Mouse (Mus musculus): ENCODE results near the gene 4931429L15Rik. TPM values are rescaled to one million over a fixed set of nuclear protein-coding genes. Genes with fewer than 3 reads are reported as not detected.

The 4931429L15Rik gene
- polyA plus RNA-seq, 1 experiment from 2014 or later: not detected

GRCm38 (mm10) chr9:46298381-46298780 is 21.4 kb downstream of the 4931429L15Rik start:
- no peak overlapping the region for H3K27ac ChIP-seq (ENCODE audit: poor library complexity, severe bottlenecking)
- H3K36me3 ChIP-seq: peaks cover 54% of the 10 kb centered on the region
- no peak overlapping the region for H3K4me3 ChIP-seq
- H3K9me3 ChIP-seq (replicated peaks): no peaks in the 10 kb centered on the region
- no peak overlapping the region for H3K4me2 ChIP-seq
- H3K4me1 ChIP-seq (replicated peaks): no peaks in the 10 kb centered on the region
- no peaks in the 10 kb centered on the region for H3K27me3 ChIP-seq (replicated peaks)
- no peak for ATAC-seq (ENCODE audit: insufficient number of reproducible peaks, low FRiP score)
- 75% methylated on average over 4 of the region's 4 CpGs for WGBS
- H3K9ac ChIP-seq: no peak overlapping the region

GRCm38 (mm10) chr9:46282631-46283436 is 37.0 kb downstream of the 4931429L15Rik start, which contains the start of gene Bud13:
TSS of gene Bud13 (plus strand) at chr9:46283008.
- Histone ChIP-seq H3K4me2 (peak within 1 kb of the TSS; percentile 74), H3K27me3 (replicated peaks) (no peaks in the 10 kb centered on the region), H3K27ac (ENCODE audit: poor library complexity, severe bottlenecking) (peak within 1 kb of the TSS; percentile 86), H3K9me3 (replicated peaks) (no peaks in the 10 kb centered on the region), H3K9ac (peak within 1 kb of the TSS; percentile 92), H3K36me3 (peaks cover 57% of the 10 kb centered on the region), H3K4me3 (peak within 1 kb of the TSS; percentile 85), H3K4me1 (replicated peaks) (peaks cover 8% of the 10 kb centered on the region)
- ATAC-seq (ENCODE audit: insufficient number of reproducible peaks, low FRiP score): peak; percentile 90
- under 1% methylated on average over 54 of the region's 55 CpGs for WGBS

GRCm38 (mm10) chr9:46274494-46274893 is 45.3 kb downstream of the 4931429L15Rik start:
- ATAC-seq (ENCODE audit: insufficient number of reproducible peaks, low FRiP score): no peak
- H3K36me3 ChIP-seq: peaks cover 48% of the 10 kb centered on the region
- no peak overlapping the region for H3K9ac ChIP-seq
- H3K4me2 ChIP-seq: peak overlapping the region; percentile 94
- no peak overlapping the region for H3K4me3 ChIP-seq
- H3K27ac ChIP-seq (ENCODE audit: poor library complexity, severe bottlenecking): no peak overlapping the region
- peaks cover 20% of the 10 kb centered on the region for H3K27me3 ChIP-seq (replicated peaks)
- H3K4me1 ChIP-seq (replicated peaks): peaks cover 15% of the 10 kb centered on the region
- WGBS: 67% methylated on average over 9 of the region's 9 CpGs
- H3K9me3 ChIP-seq (replicated peaks): no peaks in the 10 kb centered on the region

- 5% methylated on average over 45 of the region's 45 CpGs for WGBS
Measured at GRCm38 (mm10) chr9:46272677-46273454, 46.9 kb downstream of the 4931429L15Rik start, which contains the start of gene Zpr1. TSS of gene Zpr1 (plus strand) at chr9:46273064.

GRCm38 (mm10) chr9:46272070-46272469 is 47.7 kb downstream of the 4931429L15Rik start:
- H3K27me3 ChIP-seq (replicated peaks): peaks cover 34% of the 10 kb centered on the region
- peaks cover 15% of the 10 kb centered on the region for H3K4me1 ChIP-seq (replicated peaks)
- no peak overlapping the region for H3K9ac ChIP-seq
- H3K27ac ChIP-seq (ENCODE audit: poor library complexity, severe bottlenecking): peak overlapping the region; percentile 62; the same call in 1 of the 2 replicates
- H3K9me3 ChIP-seq (replicated peaks): no peaks in the 10 kb centered on the region
- ATAC-seq (ENCODE audit: insufficient number of reproducible peaks, low FRiP score): peak; percentile 58
- H3K4me2 ChIP-seq: peak overlapping the region; percentile 94
- WGBS: 63% methylated on average over 9 of the region's 9 CpGs
- H3K4me3 ChIP-seq: no peak overlapping the region
- peaks cover 29% of the 10 kb centered on the region for H3K36me3 ChIP-seq

More at GRCm38 (mm10) chr9:46272677-46273454, 46.9 kb downstream of the 4931429L15Rik start, which contains the start of gene Zpr1:
- Histone ChIP-seq H3K36me3 (peaks cover 37% of the 10 kb centered on the region), H3K4me2 (peak within 1 kb of the TSS; percentile 94), H3K27me3 (replicated peaks) (peaks cover 34% of the 10 kb centered on the region), H3K4me1 (replicated peaks) (peaks cover 15% of the 10 kb centered on the region), H3K27ac (ENCODE audit: poor library complexity, severe bottlenecking) (peak within 1 kb of the TSS; percentile 62), H3K9ac (peak within 1 kb of the TSS; percentile 81), H3K4me3 (peak within 1 kb of the TSS; percentile 93), H3K9me3 (replicated peaks) (no peaks in the 10 kb centered on the region)
- peak; percentile 89 for ATAC-seq (ENCODE audit: insufficient number of reproducible peaks, low FRiP score)

- 87% methylated on average over 4 of the region's 4 CpGs for WGBS
- H3K27me3 ChIP-seq (replicated peaks): peaks cover 34% of the 10 kb centered on the region
- H3K4me1 ChIP-seq (replicated peaks): peaks cover 15% of the 10 kb centered on the region
- H3K9ac ChIP-seq: no peak overlapping the region
- no peak overlapping the region for H3K4me3 ChIP-seq
- no peak overlapping the region for H3K4me2 ChIP-seq
- H3K9me3 ChIP-seq (replicated peaks): no peaks in the 10 kb centered on the region
- no peak for ATAC-seq (ENCODE audit: insufficient number of reproducible peaks, low FRiP score)
- peaks cover 16% of the 10 kb centered on the region for H3K36me3 ChIP-seq
- H3K27ac ChIP-seq (ENCODE audit: poor library complexity, severe bottlenecking): no peak overlapping the region
Measured at GRCm38 (mm10) chr9:46270782-46271181, 49.0 kb downstream of the 4931429L15Rik start.

GRCm38 (mm10) chr9:46269125-46269524 is 50.7 kb downstream of the 4931429L15Rik start:
- Histone ChIP-seq H3K36me3 (no peaks in the 10 kb centered on the region), H3K9me3 (replicated peaks) (no peaks in the 10 kb centered on the region), H3K27me3 (replicated peaks) (peaks cover 34% of the 10 kb centered on the region), H3K9ac (no peak overlapping the region), H3K27ac (ENCODE audit: poor library complexity, severe bottlenecking) (no peak overlapping the region), H3K4me1 (replicated peaks) (peaks cover 10% of the 10 kb centered on the region), H3K4me3 (no peak overlapping the region), H3K4me2 (no peak overlapping the region)
- no peak for ATAC-seq (ENCODE audit: insufficient number of reproducible peaks, low FRiP score)
- 77% methylated on average over 5 of the region's 5 CpGs for WGBS

- no peak for ATAC-seq (ENCODE audit: insufficient number of reproducible peaks, low FRiP score)
- Histone ChIP-seq H3K4me1 (replicated peaks) (peaks cover 3% of the 10 kb centered on the region; the same call in 1 of the 2 replicates), H3K4me3 (no peak within 1 kb of the TSS), H3K9ac (no peak within 1 kb of the TSS), H3K27ac (ENCODE audit: poor library complexity, severe bottlenecking) (no peak within 1 kb of the TSS), H3K4me2 (no peak within 1 kb of the TSS), H3K9me3 (replicated peaks) (no peaks in the 10 kb centered on the region), H3K36me3 (no peaks in the 10 kb centered on the region), H3K27me3 (replicated peaks) (peaks cover 34% of the 10 kb centered on the region)
- 45% methylated on average over 7 of the region's 7 CpGs for WGBS
Measured at GRCm38 (mm10) chr9:46268343-46268873, 51.4 kb downstream of the 4931429L15Rik start, which contains the start of gene Apoa5. TSS of gene Apoa5 (plus strand) at chr9:46268633.

GRCm38 (mm10) chr9:46261131-46261530 is 58.7 kb downstream of the 4931429L15Rik start:
- H3K4me1 ChIP-seq (replicated peaks): 0 out of 2 replicates have a peak, but pooled peaks cover 4% of the 10 kb centered on the region
- H3K4me3 ChIP-seq: no peak overlapping the region
- H3K9me3 ChIP-seq (replicated peaks): no peaks in the 10 kb centered on the region
- WGBS: 85% methylated on average over 7 of the region's 7 CpGs
- H3K27me3 ChIP-seq (replicated peaks): no peaks in the 10 kb centered on the region
- no peak for ATAC-seq (ENCODE audit: insufficient number of reproducible peaks, low FRiP score)
- no peak overlapping the region for H3K27ac ChIP-seq (ENCODE audit: poor library complexity, severe bottlenecking)
- no peak overlapping the region for H3K9ac ChIP-seq
- H3K4me2 ChIP-seq: no peak overlapping the region
- H3K36me3 ChIP-seq: no peaks in the 10 kb centered on the region

- no peak overlapping the region for H3K4me3 ChIP-seq
- H3K27me3 ChIP-seq (replicated peaks): no peaks in the 10 kb centered on the region
- no peaks in the 10 kb centered on the region for H3K9me3 ChIP-seq (replicated peaks)
- 78% methylated on average over 6 of the region's 6 CpGs for WGBS
- H3K27ac ChIP-seq (ENCODE audit: poor library complexity, severe bottlenecking): no peak overlapping the region
- H3K4me1 ChIP-seq (replicated peaks): 0 out of 2 replicates have a peak, but pooled peaks cover 4% of the 10 kb centered on the region
- H3K9ac ChIP-seq: no peak overlapping the region
- no peak for ATAC-seq (ENCODE audit: insufficient number of reproducible peaks, low FRiP score)
- H3K36me3 ChIP-seq: no peaks in the 10 kb centered on the region
- no peak overlapping the region for H3K4me2 ChIP-seq
Measured at GRCm38 (mm10) chr9:46259111-46259510, 60.7 kb downstream of the 4931429L15Rik start.
